Mouse (Mus musculus): ENCODE measurements around the gene Gm49342.
"Not testable (repeated sequence)": the region's sequence is repeated elsewhere in the genome, so short reads cannot be mapped to it uniquely, and the experiment has no call there.

Gene Gm49342

GRCm38 (mm10) chr14:50943932-50944667 lies at the start of gene Gm49342:
Gene Gm49342 (plus strand): TSS chr14:50944517.
- DNase-seq (ENCODE audit: low read depth, low spot score): peak; percentile 91

- DNase-seq (ENCODE audit: low read depth, low spot score): no peak
Measured at GRCm38 (mm10) chr14:50895407-50895806, 48.9 kb upstream of the Gm49342 start.

GRCm38 (mm10) chr14:50895985-50896746 lies 48.2 kb upstream of the Gm49342 start:
- no peak for DNase-seq (ENCODE audit: low read depth, low spot score)

GRCm38 (mm10) chr14:50896747-50897373 lies 47.5 kb upstream of the Gm49342 start:
- no peak for DNase-seq (ENCODE audit: low read depth, low spot score)

GRCm38 (mm10) chr14:50897374-50897765 lies 46.9 kb upstream of the Gm49342 start, which contains the start of gene Klhl33:
Gene Klhl33 (minus strand): TSS chr14:50897507.
- no peak for DNase-seq (ENCODE audit: low read depth, low spot score)

GRCm38 (mm10) chr14:50897992-50898391 lies 46.3 kb upstream of the Gm49342 start:
- DNase-seq (ENCODE audit: low read depth, low spot score): not testable (repeated sequence)

- no peak for DNase-seq (ENCODE audit: low read depth, low spot score)
Measured at GRCm38 (mm10) chr14:50903973-50904827, 40.1 kb upstream of the Gm49342 start.

- no peak for DNase-seq (ENCODE audit: low read depth, low spot score)
Measured at GRCm38 (mm10) chr14:50904828-50905129, 39.5 kb upstream of the Gm49342 start.

- not testable (repeated sequence) for DNase-seq (ENCODE audit: low read depth, low spot score)
Measured at GRCm38 (mm10) chr14:50905327-50905726, 39.0 kb upstream of the Gm49342 start.

GRCm38 (mm10) chr14:50908126-50908525 lies 36.2 kb upstream of the Gm49342 start:
- no peak for DNase-seq (ENCODE audit: low read depth, low spot score)

- no peak for DNase-seq (ENCODE audit: low read depth, low spot score)
Measured at GRCm38 (mm10) chr14:50911356-50911755, 33.0 kb upstream of the Gm49342 start.

GRCm38 (mm10) chr14:50923437-50923836 lies 20.9 kb upstream of the Gm49342 start:
- DNase-seq (ENCODE audit: low read depth, low spot score): not testable (repeated sequence)

GRCm38 (mm10) chr14:50924281-50925064 lies 19.8 kb upstream of the Gm49342 start, which contains the start of the genes Osgep and Apex1:
Gene Osgep (minus strand): TSS chr14:50924893.
Gene Apex1 (plus strand): TSS chr14:50924968.
- DNase-seq (ENCODE audit: low read depth, low spot score): peak; percentile 92

- DNase-seq (ENCODE audit: low read depth, low spot score): no peak
Measured at GRCm38 (mm10) chr14:50925111-50925920, 19.0 kb upstream of the Gm49342 start.

- no peak for DNase-seq (ENCODE audit: low read depth, low spot score)
Measured at GRCm38 (mm10) chr14:50927366-50927765, 17.0 kb upstream of the Gm49342 start.

- DNase-seq (ENCODE audit: low read depth, low spot score): no peak
Measured at GRCm38 (mm10) chr14:50929951-50930350, 14.4 kb upstream of the Gm49342 start.

GRCm38 (mm10) chr14:50930377-50930753 lies 14.0 kb upstream of the Gm49342 start:
- DNase-seq (ENCODE audit: low read depth, low spot score): no peak

- DNase-seq (ENCODE audit: low read depth, low spot score): peak; percentile 98
Measured at GRCm38 (mm10) chr14:50930754-50931492, 13.4 kb upstream of the Gm49342 start, which contains the start of the genes Pip4p1 and Pnp. Gene Pip4p1 (minus strand): TSS chr14:50930856. Gene Pnp (plus strand): TSS chr14:50931082.

GRCm38 (mm10) chr14:50931493-50932020 lies 12.8 kb upstream of the Gm49342 start:
- no peak for DNase-seq (ENCODE audit: low read depth, low spot score)

Data from c-Kit-negative CD71-positive TER-119-positive erythroid progenitor cells, embryonic 14.5 days (primary cell).